In genomic region chr7:81369724-81370123, GRCm38 (mm10) we compare ENCODE assay signal across 19 mouse cellular contexts. TPM values are rescaled to one million over a fixed set of nuclear protein-coding genes. Genes with fewer than 3 reads are reported as not detected.
A peak's percentile ranks its signal among the peaks of the same experiment; 100 is the strongest.
DNase-seq lines count a peak whose midpoint lies in the region.
"Had no signal": no experiment of that assay in that cellular context is flagged by ENCODE, and none has a peak within 500 bp of the region (broad histone marks: within the 10 kb centered on the region; RNA-seq: fewer than 3 reads in every experiment).

No protein-coding gene starts in this region.

- DNase-seq in left cerebral cortex, adult 18-20 months (ENCODE audit: low spot score in 2 of 2): peak; percentile 80 to 85
- DNase-seq in left cerebral cortex, postnatal 10 days (ENCODE audit: extremely low spot score in 1 of 2, low spot score in 2 of 2): no peak
- DNase-seq in layer of hippocampus, adult 8-10 months (ENCODE audit: low spot score in 2 of 2): peak; percentile 80 to 87
- DNase-seq in left cerebral cortex, postnatal 14 days (ENCODE audit: low spot score in 2 of 2): peak; percentile 58 to 70
- no peak for DNase-seq in adrenal gland, postnatal 4 days (ENCODE audit: low spot score in 2 of 2)
- DNase-seq in cerebellum, postnatal 10 days: no peak
- no peak for DNase-seq in spleen, postnatal 14 days (ENCODE audit: low spot score in 2 of 2)
- DNase-seq in ovary, postnatal 14 days (ENCODE audit: low spot score): no peak
- DNase-seq: adrenal gland, adult 8-10 months; B cell, adult 2 months; cerebellum, adult 2 months; gastrocnemius, postnatal 14 days; heart, postnatal 36 days; kidney, adult 11 months; kidney, postnatal 25 days; lung, adult 18-20 months; midbrain, embryonic 14.5 days; spleen, adult 18-20 months; thymus, postnatal 4 days had no signal

- intact Hi-C loops in left cerebral cortex, postnatal 10 days (cut with DNase I): loop anchor here (10.0 kb wide), 1 partner anchor 85 kb away; the partner anchor contains the start of gene Cpeb1
- intact Hi-C loops in left cerebral cortex, postnatal 14 days (cut with DNase I): no loop called here

RNA-seq across cellular contexts. Expression of gene Rps17, which starts 24.7 kb away (rescaled TPM):
- 100 to 1,000 TPM; 537 to 543 TPM for total RNA-seq in left cerebral cortex, adult 18-20 months (2021)
- 100 to 1,000 TPM; 621 to 626 TPM for total RNA-seq in left cerebral cortex, postnatal 10 days (2021)
- 100 to 1,000 TPM; 559 to 662 (median 611) TPM for total RNA-seq in layer of hippocampus, adult 8-10 months (2022)
- 100 to 1,000 TPM; 484 TPM for total RNA-seq in left cerebral cortex, postnatal 14 days (2021)
- 1,000 to 10,000 TPM; 1,568 to 1,571 TPM for total RNA-seq in adrenal gland, postnatal 4 days (2021)

Comparison
In these comparisons a context has a peak if more than half of its experiments do, and no peak if none do; other contexts are left out.
1. DNase-seq: peak in left cerebral cortex, adult 18-20 months (2 of 2), layer of hippocampus, adult 8-10 months (2 of 2) and left cerebral cortex, postnatal 14 days (2 of 2); none in left cerebral cortex, postnatal 10 days (0 of 2), adrenal gland, postnatal 4 days (0 of 2), cerebellum, postnatal 10 days (0 of 2), spleen, postnatal 14 days (0 of 2) and ovary, postnatal 14 days (single experiment).